Mouse (Mus musculus) testis, postnatal 14 days (tissue): ENCODE measurements at regions not wholly inside any gene's neighbourhood (a gene's known extent, or its start where the extent isn't known, plus 50 kb on each side); places are given as distances from the start of the nearest gene placed in this dataset.

ENCODE experiments used
- DNase-seq: peaks from one replicate; pipeline ENCODE4 v3.0.0; 2021; ENCODE audit warnings: low spot score

DNA sequence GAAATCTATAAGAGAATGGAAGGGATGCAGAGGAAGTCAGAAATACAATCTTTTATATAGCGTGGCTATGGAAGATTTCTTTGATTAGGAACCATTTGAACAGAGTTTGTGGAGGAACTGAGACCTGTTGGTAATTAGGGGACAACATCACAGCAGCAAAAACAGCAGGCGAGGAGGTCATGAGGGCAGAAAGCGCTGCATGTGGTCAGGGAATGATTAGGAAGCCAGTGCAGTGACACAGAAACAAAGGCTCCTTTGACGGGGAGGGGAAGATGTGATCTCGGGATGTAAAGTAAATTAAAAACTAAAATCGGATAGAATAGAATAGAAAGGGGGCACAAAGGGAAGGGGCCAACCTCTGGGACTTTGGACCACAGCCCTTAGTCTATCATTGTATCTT lies 199.6 kb upstream of the Noct start:
- no peak for DNase-seq

DNA sequence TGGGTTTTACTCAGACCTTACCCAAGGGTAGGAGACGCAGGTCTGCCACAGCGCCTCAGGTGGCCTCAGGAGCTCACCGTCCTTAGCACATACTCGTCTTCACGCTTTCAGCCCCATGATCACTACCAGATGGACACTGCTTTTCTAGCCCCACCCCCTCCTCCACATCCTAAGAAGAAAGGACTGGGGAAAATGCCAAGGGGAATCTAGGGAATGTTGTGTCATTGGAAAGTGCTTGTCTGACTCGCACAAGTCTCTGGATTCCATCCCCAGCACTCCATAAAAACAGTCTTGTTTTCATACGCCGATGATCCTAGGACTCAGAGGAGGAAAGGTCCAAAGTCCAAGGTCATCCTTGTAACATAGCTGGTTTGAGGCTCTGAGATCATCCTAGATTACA lies 192.4 kb upstream of the Noct start:
- peak; percentile 19 for DNase-seq

DNA sequence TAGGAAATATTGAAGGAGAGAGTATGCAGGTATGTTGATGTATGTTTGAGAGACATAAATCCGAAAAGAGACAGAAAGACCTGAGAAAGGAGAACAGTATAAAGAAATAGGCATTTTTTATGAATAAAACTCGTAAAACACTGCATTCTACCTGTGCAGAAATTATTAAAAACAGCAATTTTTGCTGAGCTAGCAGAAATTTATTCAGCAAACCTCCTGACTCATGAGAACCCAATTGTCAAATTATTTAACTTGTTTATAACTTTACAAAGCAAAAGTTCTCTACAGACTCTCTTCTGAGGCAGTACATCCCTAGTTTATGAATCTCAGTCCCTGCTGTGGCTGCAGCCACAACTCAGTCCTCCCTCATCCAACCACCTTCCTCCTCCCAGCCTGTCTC lies 191.0 kb upstream of the Noct start:
- DNase-seq, result no peak

DNA sequence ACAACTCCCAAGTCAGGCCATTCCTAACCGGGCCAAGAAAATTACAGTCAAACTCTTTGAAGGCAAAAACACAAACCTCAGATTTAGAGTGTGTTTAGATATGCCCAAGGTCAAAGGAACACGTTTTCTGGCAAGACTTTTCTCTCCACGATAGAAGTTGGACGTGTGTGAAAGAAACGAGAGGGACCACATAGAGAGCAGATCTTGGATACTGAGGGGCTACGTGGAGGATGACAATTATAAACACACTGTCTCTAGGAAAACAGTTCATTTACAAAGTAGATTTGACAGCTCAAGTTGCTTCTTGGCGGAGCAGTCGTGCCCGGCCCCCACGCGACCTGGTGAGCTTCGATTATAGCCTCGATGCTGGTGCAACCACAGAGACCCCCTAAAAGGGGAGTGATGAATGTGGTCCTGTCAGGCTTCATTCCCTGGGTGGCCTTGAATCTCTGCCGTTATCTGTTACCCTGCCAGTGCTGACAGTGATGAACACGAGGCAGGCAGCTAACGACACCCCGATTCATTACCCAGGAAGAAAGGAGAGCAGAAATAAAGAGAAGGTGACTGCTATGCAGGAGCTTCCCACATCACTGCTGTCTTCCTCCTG lies 187.4 kb upstream of the Noct start:
- no peak for DNase-seq

DNA sequence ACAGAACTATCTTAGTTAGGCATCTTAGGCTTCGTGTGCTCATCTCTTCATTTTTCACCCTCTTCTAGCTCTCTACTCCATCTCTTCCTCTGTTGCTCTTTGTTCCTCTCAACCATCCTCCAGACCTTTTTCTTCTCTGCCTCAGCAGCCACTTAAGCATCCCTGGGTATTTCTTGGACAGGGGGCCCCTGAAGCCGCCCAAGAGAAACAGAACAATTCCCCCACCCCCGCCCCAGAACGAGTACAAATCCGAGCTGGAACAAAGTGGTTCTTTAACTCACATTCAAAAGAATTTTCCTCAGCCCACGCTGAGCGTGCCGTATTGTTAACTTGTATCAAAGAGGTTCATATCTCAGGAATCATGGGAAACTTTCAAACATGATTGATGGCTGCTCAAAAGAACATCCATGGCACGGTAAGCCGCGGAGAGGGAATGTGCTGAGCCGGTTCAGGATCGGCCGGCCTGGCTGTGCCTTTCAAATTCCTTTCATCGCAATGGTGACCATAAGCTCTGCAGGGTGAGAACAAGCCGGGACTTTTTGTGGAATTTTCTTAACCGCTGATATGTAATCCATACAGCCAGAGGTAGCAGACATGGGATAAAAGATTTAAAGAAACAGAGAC lies 181.9 kb upstream of the Noct start:
- DNase-seq, result peak; percentile 36

DNA sequence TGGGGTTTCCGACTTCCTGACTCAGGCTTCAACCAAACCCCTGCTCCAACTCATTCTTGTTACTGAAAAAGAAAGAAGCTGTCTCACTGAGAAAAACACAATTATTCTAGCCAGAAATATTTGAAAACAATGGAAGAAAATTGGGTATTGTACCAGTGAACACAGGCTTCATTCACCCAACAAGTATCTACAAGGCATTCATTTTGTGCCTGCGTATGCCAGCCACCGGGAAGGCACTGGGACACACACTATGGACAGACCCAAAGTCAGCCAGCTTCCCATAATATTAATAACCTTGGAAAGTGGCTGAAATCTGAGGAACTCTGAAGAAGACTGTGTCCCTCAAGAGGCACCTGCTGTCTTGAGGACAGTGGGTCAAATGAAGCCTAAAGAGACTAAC lies 175.5 kb upstream of the Noct start:
- DNase-seq, result no peak

DNA sequence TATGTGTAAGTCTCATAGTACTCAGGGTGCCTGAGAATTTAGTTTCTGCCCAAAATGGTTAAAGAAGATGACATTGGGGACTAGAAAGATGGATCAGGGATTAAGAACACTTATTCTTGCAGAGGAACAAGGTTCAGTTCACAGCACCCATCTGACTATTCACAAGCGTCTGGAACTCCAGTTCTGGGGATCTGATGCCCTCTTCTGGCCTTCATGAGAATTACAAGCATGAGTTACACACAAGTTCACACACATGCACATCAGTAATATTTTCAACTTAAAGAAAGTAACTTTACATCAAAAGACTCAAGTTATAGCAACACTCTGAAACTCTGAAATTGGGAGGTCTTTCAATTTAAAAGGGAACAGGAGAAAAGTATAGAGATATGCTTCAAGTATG lies 174.1 kb upstream of the Noct start:
- DNase-seq, result no peak

DNA sequence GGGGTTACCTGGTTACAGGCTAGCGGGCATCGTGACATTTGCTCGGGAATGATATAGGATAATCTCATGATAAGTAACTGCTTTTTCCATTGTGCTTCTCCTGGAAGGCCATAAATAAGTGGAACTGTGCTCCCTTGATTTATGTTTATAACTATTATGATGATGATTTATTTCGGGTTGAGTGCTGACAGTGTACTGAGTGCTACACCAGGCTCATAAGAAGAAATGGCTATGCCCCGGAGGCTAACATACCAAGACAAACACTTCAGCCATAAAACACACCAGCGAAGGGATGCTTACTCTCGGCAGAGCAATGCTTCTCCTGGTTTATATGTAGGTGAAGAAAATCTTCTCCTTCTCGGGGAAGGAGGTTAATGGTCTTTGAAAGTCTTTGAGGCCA lies 169.2 kb upstream of the Noct start:
- no peak for DNase-seq

DNA sequence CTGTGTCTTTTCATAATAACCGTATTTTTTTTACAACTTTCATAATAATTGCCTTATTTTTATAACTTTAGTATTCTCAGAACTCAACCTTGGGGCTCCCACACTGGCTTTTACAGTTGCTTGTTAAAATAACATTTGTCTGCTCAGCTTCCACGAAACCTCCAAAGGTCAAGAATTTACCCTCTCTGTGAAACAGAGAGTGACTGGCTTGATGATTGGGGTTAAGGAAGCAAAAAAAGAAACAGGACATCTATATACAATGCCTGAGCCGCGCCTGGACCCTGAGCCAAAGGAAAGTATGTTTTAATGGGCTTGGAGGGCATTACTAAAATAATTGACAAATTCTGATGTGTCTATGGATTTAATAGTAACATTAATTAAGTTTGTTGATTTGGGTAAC lies 160.0 kb upstream of the Noct start:
- no peak for DNase-seq

DNA sequence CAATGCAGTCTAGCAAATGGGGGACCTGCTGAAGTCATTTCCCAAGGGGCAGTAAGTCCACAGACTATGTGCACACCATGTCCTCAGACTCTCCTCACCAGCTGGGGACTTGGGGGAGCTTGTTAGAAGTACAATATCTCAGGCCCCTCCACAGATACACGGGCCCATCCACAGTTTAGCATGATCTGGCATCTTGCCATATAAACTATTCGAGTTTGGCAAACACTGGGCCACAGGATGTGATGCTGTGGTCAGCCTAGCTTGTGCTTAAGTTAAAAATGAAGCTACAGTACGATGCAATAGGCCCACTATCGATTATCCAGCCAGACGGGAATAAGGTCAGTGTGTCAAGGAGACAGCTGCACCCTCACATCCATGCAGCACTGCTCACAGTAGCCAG lies 157.9 kb upstream of the Noct start:
- DNase-seq, result no peak

DNA sequence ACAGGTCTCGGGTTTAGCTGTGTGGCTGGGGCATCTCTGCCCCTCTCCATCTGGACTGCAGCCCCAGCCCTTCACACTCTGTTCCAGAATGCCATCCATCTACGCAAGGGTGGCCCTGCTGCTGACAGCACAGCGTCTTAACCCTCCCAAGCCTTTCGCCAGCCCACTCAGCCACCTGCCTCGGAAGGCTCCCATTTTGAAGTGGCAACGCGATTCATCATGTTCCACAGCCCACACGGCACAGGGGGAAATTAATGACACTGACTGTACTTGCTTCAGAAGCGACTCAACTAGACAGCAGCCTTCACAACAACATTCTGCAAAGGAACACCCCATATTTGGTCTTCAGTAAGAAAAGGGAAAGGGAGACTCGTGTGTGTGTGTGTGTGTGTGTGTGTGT lies 151.8 kb upstream of the Noct start:
- DNase-seq, result no peak

DNA sequence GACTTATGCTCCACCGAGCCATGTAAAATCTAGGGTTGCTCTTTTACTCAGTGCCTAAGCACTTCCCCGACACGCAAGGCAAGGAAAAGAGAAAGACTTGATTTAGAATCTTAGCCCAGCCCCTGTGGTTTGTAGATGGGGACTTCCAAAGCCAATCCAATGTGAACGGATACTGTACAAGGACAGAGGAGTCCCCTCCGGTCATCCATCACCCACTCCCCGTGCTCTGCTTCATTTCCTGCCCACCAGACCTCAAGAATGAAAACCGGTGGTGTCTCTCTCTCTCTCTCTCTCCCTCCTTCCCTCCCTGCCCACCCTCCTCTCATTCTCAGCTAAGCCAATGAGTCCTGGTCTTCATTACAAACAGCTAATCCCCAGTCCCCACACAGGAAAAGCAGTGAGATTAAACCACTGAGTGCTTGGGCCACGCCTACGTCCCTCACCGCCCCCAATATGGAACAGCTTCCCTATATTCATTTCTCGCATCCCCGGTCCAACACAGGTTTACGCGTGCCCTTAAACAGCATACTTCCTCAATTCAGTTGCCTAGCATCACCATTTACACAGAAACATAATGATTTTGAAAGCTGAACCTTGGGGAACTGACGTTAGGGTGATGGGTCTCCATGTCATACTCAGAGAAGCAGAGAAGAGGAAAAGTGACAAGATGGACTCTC lies 151.1 kb upstream of the Noct start:
- DNase-seq, result no peak

DNA sequence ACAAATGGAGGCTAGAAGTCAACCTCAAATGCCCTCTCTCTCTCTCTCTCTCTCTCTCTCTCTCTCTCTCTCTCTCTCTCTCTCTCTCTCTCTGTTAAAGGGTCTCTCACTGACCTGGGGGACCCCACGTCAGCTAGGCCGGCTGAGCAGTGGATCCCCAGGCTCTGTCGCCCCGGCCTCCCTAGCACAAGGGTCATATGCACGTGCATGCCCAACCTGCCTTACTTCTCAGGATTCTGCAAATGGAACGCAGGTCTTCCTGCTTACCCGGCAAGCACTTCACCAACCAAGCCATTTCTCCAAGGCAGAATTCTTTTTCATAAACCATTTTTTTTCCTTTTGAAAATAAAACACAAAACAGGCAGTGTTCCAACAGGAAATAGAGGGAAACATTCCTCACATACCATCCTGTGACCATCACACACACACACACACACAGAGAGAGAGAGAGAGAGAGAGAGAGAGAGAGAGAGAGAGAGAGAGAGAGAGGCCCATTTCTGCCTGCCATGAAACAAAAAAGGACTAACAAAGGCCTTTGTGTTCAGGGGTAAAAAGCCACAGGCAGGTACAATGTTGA lies 150.4 kb upstream of the Noct start:
- no peak for DNase-seq

DNA sequence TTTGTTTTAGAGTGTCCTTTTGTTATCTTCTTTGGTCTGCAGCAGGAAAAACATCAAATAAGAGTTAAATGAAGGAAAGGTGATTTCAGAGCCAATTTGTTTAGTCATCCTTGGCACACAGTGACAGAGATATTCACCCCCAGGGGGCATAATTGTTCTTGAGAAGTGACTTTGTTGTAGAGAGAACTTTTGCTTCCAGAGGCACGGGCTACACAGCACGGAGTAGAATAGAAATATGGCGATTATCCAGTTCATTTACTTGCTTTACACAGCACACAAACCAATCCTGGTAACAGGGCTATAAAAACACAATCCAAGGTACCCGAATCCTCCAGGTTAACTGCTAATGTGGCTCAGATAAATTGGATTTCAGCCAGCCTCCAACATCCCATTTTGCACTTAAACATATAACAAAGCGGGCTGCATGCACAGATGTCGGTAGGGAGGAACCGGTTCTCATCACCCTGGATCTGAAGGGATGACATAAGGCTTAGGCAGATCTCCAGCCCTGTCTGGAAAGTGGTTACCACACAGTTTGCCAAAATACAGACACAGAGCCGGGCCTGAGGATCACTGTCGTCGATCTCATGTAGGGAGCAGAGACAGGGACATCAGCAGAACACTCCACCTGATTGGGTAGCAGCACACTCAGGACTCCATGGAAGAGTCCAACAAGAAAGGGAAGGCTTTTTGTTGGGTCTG lies 148.9 kb upstream of the Noct start:
- DNase-seq, result no peak

DNA sequence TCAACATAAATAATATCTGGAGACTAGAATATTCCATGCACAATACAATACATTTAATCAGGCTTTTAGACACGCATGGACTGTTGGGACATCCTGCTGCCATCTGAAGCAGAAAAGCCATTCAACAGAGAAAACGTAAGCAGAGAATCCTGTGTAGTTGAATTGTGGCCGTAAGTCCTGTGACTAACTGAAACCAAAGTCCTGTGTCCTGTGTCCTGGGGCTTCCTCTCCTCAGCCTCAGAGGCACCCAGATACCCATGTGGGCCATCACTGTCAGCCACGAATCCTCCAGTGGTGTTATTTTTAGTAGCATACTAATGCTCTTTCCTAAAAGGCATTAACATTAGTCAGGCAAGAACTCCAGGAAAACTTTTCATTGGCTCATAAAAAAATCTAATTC lies 145.8 kb upstream of the Noct start:
- DNase-seq, result no peak

DNA sequence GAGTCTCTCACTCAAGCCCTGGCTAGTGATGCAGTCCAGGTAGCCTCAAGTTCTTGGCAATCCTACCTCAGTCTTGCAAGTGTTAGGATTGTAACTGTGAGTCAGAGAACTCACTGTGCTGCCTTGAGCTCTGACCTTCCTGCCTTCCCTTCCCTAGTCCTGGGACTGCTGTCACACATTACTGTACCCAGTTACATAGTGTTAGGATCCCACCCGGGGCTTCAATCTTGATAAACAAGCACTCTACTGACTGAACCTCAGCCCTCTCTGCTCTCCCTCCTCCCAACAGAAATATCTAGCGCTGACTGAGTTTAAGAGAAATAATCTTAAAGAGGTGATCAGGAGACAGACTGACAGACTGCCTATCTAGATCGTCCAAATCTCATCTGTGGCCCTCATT lies 143.8 kb upstream of the Noct start:
- DNase-seq, result no peak

DNA sequence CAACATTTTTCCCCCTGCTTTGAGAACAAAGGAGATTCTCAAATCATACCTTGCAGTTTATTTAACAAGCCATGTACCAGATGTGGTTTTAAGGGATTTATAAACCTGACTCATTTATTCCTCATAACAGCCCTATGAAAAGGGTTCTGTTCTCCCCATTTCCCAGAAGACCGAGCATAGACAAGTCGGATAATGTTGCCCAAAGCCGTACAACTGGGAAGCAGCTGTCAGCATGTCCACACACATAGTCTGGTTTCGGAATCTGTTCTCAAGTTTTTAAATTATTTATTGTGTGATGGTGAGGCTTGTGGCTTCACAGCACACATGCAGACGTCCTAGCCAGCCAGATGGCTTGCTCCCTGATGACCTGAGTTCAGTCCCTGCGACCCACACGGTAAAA lies 143.4 kb upstream of the Noct start:
- DNase-seq, result no peak

DNA sequence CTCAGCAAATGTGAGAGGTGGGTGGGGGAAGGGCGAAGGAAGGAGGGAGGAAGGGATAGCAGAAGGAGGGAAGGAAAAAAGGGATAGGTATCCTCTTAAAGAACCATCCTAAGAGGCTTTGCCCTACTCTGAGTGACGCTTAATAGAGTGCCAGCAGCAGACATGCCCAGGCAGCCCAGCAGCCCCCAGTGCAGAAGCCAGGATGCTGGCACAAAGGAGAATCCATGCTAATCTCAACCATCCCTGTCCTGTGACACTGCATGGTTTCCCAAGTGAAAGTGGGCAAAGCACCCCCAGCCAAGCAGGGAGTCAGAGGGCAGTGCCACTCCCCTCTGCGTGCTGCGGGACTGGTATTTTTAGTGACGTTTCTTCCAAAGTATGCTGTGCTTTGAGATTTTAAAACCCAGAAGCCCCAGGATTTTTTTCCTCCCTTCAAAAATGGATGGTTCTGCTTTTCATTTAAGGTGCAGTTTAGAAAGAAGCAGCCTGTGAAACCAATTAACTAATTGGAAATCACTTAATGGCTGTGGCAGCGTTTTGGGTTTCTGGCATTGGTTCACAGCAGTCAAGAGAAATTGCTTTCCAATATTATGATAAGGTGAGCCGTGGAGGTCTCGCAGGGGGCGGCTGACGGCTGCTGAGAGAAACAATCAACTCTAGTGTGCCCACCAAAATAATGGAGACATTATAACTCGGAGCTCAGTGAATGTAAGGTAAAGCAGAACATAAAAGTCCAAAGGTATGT lies 141.2 kb upstream of the Noct start:
- DNase-seq, result no peak

DNA sequence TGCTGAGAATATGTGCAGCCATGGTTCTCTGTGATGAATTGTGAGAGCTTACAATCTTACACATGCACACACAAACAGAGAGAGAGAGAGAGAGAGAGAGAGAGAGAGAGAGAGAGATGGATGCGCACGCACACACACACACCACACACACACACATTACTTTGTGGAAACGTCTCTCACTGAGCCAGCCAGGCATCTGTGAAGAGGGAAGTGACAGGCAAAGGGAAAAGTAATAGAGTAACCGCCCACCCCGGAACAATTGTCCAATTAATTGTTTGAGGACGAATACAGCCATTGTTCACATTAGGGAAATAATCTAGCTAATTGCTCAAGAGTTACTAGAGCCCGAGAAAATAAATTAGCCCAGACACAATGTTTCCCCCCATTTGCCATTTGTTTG lies 140.7 kb upstream of the Noct start:
- DNase-seq, result no peak

DNA sequence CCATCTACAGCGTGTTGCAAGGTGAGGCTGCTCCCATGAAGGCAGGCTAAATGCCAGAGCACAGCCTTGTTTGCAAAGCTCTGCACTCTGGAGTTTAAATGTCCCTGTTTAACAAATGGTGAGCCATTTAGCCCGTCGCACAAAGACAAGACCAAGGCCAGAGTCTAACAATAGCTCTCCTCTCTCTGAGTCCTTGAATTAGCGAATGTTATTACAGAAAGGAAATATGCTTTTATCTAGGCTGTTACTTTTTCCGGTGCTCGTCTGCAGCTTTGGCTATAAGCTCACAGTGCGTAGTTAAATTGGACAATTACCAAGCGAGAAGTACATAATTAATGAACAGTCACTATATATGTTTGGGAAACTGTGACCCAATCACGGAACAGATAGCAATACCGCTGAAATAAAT lies 137.8 kb upstream of the Noct start:
- DNase-seq, result peak; percentile 41

DNA sequence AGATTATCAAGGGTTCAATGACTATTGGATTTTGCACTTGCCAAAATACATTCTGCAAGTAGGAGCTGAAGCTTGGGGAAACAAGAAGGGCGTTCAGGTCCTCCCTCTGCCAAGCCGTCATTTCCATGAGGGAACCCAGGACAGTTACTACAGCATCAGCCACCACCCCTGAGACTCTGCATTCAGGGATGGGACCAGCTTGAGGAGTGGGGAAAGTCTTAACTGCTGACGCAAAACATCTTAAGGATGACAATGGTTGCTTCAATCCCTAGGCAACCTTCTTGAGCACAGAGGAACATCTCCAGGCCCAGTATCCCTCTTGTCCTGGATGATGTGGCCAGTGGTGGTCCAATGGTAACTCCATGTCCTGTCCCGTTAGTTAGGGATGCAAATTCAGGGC lies 137.2 kb upstream of the Noct start:
- no peak for DNase-seq

DNA sequence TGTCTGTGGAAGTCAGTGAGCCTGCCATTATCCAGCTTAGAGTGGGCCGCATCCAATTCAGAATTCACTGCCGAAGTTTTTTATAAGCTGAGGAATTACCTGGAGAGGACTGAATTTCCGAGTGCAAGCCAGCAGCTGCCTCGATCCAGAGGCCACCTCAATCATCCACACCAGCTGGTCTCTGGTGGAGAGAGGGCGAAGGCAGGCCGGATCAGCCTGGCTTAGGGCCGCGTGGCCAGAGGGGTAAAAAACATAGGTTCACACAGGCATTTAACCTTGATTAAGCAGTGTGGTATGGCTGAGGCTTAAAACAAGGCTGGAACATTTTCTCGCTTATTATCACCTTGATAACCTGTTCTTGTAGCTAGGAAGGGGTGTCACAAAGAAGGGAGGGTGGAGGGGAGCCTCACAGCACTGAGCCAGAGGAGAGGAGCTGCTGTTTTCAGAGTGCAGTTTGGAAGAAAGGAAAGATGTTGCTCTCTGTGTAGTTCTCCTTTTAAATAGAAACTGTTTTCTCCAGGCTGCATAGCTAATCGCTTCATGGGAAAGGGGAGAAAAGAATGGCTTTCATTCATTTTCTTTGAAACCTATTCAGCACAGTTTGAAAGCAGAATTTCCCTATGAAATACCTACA lies 135.1 kb upstream of the Noct start:
- DNase-seq, result no peak
